Mouse (Mus musculus): ENCODE measurements at regions not wholly inside any gene's neighbourhood (a gene's known extent, or its start where the extent isn't known, plus 50 kb on each side); places are given as distances from the start of the nearest gene placed in this dataset.
A peak's percentile ranks its signal among the peaks of the same experiment; 100 is the strongest.
"Not testable (repeated sequence)": the region's sequence is repeated elsewhere in the genome, so short reads cannot be mapped to it uniquely, and the experiment has no call there.

GRCm38 (mm10) chr5:100309807-100310165 is 106.2 kb downstream of the Sec31a start:
- no peak for DNase-seq (ENCODE audit: low spot score)

- no peak for DNase-seq (ENCODE audit: low spot score)
Observed at GRCm38 (mm10) chr5:100309071-100309806, 106.8 kb downstream of the Sec31a start.

- peak; percentile 30 for DNase-seq (ENCODE audit: low spot score)
Observed at GRCm38 (mm10) chr5:100304403-100304802, 111.6 kb downstream of the Sec31a start.

DNA sequence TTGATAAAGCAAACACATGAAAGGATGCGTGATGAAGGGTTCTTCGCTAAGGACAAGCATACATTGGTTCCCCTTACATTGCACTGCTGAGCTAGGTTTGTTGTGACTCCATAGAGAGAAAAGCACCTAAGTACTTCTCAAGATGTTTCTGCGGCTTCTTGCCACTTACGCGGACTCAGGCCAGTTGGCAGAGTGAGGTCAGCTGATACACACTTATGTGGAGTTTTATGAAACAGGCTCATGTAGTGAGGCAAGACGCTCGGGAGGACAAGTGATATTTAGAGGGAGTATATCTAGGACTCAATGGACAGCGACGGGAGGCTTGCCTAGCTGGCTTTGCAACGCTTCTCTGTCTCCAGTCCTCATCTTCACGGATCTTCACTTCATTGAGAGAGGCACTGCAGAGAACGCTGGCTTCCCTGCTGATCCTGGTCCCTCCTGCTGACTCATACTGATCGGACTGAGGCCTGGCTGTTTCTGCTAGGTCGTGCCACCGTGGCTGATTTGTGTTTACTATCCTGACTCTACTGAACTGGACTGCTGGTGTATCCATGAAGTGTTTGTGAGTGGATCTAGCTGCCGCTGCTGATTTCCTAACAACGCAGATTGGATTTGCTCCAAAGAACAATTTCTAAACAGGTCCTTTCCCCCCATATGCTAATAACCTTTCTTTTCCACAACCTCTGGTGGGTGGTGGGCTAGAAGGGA is 113.8 kb downstream of the Sec31a start:
- no peak for DNase-seq (ENCODE audit: low spot score)

DNA sequence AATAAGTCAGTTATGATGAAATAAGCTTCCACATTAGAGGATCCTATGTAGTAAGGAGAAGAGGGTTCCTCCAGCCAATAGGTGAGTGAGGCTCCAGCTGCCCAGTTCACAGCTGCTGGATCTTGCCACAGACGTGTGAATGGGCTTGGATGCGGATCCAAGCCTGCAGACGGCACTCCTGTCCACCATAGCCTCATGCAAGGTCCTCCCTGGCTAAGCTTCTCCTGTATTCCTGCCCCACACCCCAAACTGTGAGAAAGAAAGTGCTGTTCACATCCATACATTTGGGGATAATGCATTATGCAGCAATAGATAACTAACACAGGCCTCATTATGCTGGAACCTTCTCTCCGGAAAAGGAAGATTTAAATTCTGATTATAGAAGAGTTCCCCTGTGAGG is 116.9 kb downstream of the Sec31a start:
- no peak for DNase-seq (ENCODE audit: low spot score)

DNA sequence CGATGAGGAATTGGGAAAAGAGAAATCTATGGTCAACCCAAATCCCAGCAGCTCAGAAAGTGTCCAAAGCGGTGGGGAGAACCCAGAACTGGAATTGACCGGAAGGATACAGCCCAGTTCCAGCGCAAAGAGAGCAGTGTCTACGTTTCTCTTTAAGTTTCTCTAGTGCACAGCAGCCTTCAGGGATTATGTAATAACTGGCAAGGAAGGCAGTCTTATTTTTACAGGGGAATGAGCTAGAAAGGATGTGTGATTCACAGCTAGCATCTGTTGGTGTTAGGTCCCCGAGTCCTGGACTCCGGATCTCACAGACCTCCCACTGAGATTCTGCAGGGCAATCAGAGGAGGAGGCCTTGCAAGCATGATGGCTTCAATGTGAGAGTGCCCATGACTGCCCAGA is 121.8 kb downstream of the Sec31a start:
- no peak for DNase-seq (ENCODE audit: low spot score)

DNA sequence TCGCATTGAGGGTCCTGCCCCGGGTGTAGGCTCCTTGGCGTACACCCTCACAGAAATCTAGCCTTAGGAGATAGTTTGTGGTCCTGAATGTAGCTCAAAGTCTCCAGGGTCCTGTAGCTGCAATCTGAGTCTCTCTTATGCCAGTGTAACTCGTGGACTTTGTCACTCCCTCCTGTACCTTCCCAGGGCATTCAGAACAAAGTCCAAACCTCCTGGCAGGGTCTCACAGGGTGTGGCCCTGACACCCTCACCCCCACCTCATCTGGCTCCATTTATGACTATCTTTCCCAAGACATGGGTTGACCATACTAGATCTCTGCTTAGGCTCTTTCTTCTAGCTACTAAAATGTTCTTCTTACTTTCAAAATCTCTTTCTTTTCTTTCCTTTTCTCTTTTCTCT is 120.6 kb upstream of the Tmem150c start:
- no peak for DNase-seq (ENCODE audit: low spot score)

DNA sequence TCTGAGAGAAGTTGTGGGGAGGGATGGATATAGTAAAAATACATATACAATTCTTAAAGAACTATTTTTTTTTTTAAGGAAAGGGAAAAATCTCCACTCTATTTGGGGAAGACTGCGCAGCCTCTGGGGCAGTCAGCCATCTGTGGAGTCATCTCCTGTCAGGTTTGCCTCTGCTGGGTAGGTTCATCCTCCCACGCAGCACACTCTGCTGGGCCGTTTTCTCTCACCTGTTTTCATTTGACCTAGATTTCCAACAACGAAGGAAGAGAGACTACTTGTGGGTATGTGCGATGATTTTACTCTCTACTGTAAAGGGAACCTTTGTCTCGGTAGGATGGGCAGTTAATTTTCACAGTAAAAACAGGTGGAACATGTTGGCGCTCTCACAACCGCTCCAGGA is 119.9 kb upstream of the Tmem150c start:
- DNase-seq (ENCODE audit: low spot score) = no peak

DNA sequence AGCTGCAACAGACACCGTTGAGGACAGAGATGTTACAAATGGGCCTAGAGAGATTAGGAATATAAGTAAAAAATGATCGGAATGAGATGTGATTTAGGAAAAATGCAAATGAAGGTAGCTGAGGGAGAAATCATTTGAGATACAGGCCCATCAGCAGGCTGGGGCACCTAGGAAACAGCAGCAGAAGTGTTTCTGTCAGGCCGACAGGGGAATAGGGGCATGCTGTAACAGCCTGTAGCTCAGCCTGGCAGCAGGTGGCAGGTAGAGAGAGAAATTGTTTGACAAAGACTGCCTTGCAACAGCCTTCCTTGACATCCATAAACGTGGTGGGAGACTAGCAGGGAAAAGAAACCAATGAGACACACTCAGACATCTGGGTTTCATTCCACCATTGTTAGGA is 115.1 kb upstream of the Tmem150c start:
- no peak for DNase-seq (ENCODE audit: low spot score)

GRCm38 (mm10) chr5:100271975-100272374 is 112.4 kb upstream of the Tmem150c start:
- not testable (repeated sequence) for DNase-seq (ENCODE audit: low spot score)

DNA sequence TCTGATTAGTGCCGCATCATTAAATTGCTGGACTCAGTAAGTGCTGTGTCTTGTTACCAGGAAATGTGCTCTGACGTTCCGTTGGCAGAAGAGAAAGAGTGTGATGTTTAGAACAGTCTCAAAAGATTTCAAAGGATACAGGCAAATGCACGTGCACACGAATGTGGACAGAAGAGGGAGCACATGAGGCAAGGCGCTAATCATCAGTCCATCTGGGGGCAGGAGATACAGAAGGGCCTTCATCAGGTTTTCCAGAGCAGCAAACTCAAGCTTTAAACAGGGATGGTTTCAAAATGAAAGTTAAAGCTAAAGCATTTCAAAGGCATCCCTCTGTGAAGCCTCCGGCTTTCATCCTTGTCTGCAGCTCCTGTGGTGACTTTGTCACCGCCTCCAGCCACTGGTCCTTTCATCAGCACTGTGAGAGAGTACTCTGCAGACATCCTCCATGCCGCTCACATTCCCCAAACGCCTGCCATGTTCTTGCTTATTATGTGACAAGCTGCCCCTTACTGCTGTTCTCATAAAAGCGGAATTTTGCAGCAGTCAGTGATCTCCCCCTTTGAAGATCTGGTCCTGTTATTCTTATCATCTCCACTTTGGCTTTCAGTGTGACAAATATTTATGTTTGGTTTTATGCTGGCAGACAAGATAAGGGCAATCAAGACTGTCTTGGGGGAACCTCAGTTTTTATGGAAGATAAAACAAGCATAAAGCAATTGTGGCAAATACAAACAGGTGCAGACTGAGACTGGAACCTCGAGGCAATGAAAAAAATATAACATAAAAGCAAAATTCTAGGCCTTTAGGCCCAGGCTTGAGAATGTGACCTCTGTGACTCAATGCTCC is 111.5 kb upstream of the Tmem150c start:
- no peak for DNase-seq (ENCODE audit: low spot score)

GRCm38 (mm10) chr5:100268111-100268878 is 108.7 kb upstream of the Tmem150c start:
- peak; percentile 9 for DNase-seq (ENCODE audit: low spot score)

DNA sequence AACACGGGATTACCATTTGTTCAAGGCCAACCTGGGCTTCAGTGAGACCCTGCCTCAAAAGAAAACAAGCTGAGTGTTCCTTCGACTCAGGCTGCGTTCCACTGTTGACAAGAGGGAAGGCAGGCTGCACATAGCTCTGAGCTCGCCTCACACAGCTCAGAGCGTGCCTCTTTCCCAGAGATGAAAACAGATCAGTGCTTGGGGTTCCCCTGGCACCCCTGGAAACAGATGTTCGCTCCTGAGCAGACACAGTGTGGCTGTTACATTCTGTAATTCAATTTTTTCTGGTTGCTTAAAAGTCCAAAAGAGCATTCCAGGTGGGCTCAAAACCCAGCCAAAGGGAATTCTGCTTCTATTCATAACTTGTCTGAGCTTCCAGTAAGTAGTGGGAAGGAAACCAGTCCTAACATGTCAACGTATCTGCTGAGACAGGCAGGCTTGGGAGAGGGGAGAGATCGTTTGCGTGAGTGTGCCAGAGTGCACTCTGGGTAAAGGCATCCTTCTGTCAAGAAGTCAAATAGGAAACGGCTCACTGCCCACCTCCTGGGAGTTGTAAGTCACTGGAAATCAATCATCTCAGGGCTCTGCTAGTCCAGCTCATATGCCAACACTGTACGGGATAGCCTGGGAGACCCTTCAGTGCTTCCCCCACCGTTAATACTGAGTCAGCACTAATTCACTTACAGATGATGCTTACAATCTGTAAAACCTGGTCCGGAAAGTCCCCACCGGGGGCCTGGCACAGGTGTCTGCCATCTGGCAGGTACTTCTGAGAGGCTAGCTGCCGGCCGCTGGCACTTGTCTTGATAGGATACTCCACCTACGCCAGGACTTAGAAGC is 107.3 kb upstream of the Tmem150c start:
- no peak for DNase-seq (ENCODE audit: low spot score)

DNA sequence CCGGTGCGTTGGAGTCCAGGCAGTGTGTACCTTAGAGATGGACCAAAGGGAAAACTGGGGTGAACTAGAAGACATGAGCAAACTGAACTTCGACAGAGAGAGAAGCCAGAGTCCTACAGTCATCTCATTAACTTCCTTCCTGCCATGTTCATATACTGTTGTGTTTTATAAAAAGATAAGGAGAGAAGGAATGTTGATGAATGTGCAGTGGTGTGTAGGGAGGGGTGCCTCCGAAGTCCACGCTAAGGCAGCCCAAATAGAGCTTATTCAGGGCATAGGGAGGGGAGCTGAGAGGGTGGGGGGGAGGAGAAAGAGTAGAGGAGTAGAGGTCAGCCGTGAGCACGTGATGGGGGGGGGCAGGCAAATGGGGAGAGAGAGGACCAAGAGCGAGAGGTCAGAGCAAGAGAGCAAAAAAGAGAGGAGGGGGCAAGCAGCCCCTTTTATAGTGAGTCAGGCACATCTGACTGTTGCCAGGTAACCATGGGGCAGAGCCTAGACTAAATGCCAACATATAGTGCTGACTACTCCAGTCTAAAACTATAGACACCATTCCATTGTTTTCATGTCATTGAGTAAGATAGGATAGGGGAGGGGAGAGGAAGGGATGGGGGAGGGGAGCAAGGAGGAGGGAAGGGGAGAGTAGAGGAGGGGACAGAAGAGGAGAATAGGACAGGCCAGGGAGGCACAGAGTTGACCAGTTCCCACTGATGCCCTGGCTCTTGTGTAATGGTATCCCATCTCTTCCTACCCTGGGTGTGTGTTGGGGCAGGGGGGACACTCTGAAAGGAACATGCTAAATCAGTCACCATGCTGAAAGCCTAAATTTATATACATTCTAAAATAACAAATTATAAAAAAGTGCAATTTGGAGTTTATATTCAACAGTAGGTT is 100.4 kb upstream of the Tmem150c start:
- DNase-seq (ENCODE audit: low spot score) = peak; percentile 24

DNA sequence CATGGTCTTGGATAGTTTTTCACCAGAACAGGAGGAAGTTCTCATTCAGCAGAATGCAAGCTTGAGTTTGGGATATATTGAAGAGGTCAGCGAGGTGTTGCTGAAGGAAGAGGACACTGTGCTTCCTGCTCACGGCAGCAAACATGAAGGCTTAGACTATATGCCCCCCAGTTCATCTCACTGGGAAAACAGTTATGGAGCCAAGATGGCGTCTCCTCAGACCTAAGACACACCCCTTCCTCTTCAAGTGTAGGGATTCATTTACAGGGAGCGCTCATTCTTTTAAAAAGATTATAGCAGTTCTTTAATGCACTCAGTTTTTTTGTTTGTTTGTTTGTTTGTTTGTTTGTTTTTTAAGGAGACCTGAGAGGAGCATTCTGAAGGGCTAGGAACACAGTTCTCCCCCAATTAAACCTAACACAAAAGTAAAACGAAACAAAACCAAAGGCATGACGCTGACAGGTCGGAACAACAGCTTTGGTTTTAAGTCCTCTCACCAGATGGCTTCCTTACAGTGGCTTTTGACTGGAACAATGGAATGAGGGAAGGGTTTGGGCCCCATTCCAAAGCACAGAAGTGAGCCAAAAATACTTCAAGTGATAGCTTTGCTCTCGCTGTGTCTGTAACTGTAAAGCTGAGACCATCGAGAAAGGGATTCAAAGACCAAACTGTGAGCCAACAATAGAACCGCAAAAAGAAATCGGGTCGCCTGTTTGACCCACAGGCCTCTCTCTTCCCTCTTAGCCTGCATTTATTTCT is 99.5 kb upstream of the Tmem150c start:
- no peak for DNase-seq (ENCODE audit: low spot score)

DNA sequence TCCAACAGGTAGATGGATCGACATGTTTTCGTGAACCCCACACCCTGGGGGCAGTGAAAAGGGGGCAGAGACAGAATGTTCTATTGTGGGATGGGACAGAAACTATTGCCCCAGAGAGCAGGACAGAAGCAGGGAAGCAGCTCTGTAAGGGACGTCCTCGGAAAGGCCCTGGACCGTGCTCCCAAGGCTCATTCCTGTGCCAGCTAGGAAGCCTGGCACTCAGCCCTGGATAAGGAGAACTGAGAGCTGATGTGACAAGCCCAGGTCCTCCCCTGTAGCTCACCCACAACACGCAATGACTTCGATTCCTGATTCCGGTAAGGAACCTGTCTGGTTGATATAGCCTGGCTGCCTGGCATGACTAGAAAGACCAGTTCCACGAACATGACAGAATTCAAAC is 95.7 kb upstream of the Tmem150c start:
- DNase-seq (ENCODE audit: low spot score) = no peak

- no peak for DNase-seq (ENCODE audit: low spot score)
Observed at GRCm38 (mm10) chr5:100252036-100252435, 92.4 kb upstream of the Tmem150c start.

DNA sequence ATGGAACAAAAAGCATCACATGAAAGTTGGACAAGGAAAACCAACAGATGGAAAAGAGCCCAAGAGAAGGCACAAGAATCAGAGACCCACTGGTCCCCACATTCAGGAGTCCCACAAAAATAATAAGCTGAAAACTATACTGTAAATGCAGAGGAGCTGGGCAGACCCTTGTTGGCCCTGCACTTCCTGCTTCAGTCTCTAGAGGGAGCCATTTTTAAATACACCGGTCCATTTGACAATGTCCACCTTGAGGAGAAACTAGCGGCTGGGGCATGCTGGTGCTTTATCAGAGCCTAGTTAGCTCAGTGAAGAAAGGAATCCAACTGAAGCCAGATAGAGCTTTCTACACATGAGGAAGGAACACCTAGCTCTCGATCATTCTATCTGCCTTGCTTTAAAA is 90.1 kb upstream of the Tmem150c start:
- DNase-seq (ENCODE audit: low spot score) = peak; percentile 32

DNA sequence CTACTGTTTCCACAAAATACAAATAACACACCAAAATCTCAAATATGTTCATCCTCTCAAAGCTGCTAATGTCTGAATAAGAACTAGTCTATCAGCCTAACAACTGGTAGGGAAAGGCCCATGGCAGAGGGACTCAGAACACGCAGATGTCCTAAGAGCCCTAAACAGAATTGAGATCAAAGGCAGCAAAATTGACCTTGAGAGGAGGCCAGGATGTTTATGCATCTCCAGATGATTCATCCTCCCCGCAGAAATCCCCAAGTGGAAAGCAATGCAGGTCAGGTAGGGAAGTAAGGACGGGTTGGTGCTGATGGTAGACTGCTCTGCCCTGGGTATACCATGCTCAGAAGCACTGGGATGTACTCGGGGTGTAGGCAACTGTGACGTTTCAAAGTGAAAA is 89.0 kb upstream of the Tmem150c start:
- DNase-seq (ENCODE audit: low spot score) = no peak
